Mouse (Mus musculus) embryonic facial prominence, embryonic 15.5 days (tissue): ENCODE measurements around the gene Fam189a1. TPM values are rescaled to one million over a fixed set of nuclear protein-coding genes. Genes with fewer than 3 reads are reported as not detected.

Experiments
- ATAC-seq: fragments of 200-750 bp; cut with Nextera tagmentation; 2 replicates; pipeline ENCODE4 v1.8.0; 2017; ENCODE audit warnings: low read depth, moderate TSS enrichment; ENCODE audit not compliant: insufficient number of reproducible peaks, low FRiP score, low TSS enrichment
- H3K27ac ChIP-seq: fragments of 300-500 bp; sonication (generic); replicated peaks from 2 replicates; pipeline ENCODE4 v1.5.1; 2015; ENCODE audit warnings: mild to moderate bottlenecking, inconsistent platforms
- H3K27me3 ChIP-seq: fragments of 300-500 bp; sonication (generic); 2 replicates; pipeline ENCODE4 v1.6.1; 2015; ENCODE audit warnings: inconsistent platforms
- H3K36me3 ChIP-seq: fragments of 300-500 bp; sonication (generic); 2 replicates; pipeline ENCODE4 v1.6.1; 2015; ENCODE audit warnings: mild to moderate bottlenecking, inconsistent platforms
- H3K4me1 ChIP-seq: fragments of 300-500 bp; sonication (generic); 2 replicates; pipeline ENCODE4 v1.6.1; 2015; ENCODE audit warnings: inconsistent platforms
- H3K4me2 ChIP-seq: fragments of 300-500 bp; sonication (generic); replicated peaks from 2 replicates; pipeline ENCODE4 v1.6.1; 2015; ENCODE audit warnings: mild to moderate bottlenecking, inconsistent platforms
- H3K4me3 ChIP-seq: fragments of 300-500 bp; sonication (generic); replicated peaks from 2 replicates; pipeline ENCODE4 v1.5.1; 2015; ENCODE audit warnings: mild to moderate bottlenecking, inconsistent platforms
- H3K9ac ChIP-seq: fragments of 300-500 bp; sonication (generic); 2 replicates; pipeline ENCODE4 v1.6.1; 2015; ENCODE audit warnings: inconsistent platforms
- H3K9me3 ChIP-seq: fragments of 300-500 bp; sonication (generic); replicated peaks from 2 replicates; pipeline ENCODE4 v1.6.1; 2016; ENCODE audit warnings: inconsistent platforms
- WGBS: fragments of 180-500 bp; shearing (Covaris S2); methylation state at CpG from one replicate; pipeline ENCODE4 v1.1.7; 2015; 5-methylcytosine and 5-hydroxymethylcytosine counted together
- polyA plus RNA-seq: library from polyadenylated mRNA; unstranded; fragments of >200 nt; fragmentation: Nextera tagmentation; extraction: Ambion mirVana; gene quantifications from 2 replicates; pipeline ENCODE4 v1.2.1, GENCODE M21; 2015

Fam189a1 gene
- polyA plus RNA-seq, 1 experiment from 2014 or later: 4.8 TPM

GRCm38 (mm10) chr7:64840946-64841659, 315.3 kb downstream of the Fam189a1 start:
- H3K27ac ChIP-seq: no peak overlapping the region
- no peak for ATAC-seq
- WGBS: 32% methylated on average over 10 of the region's 10 CpGs
- H3K4me1 ChIP-seq: peaks cover 17% of the 10 kb centered on the region
- no peak overlapping the region for H3K4me3 ChIP-seq
- no peaks in the 10 kb centered on the region for H3K9me3 ChIP-seq
- no peak overlapping the region for H3K4me2 ChIP-seq
- no peaks in the 10 kb centered on the region for H3K36me3 ChIP-seq
- H3K27me3 ChIP-seq: no peaks in the 10 kb centered on the region
- no peak overlapping the region for H3K9ac ChIP-seq

- Histone ChIP-seq H3K4me1 (peaks cover 17% of the 10 kb centered on the region), H3K9ac (no peak overlapping the region), H3K27ac (no peak overlapping the region), H3K9me3 (no peaks in the 10 kb centered on the region), H3K36me3 (no peaks in the 10 kb centered on the region), H3K4me2 (peak overlapping the region; percentile 51; the same call in 1 of the 2 replicates), H3K4me3 (no peak overlapping the region), H3K27me3 (no peaks in the 10 kb centered on the region)
- 76% methylated on average over 1 of the region's 1 CpGs for WGBS
- no peak for ATAC-seq
Observed at GRCm38 (mm10) chr7:64840576-64840895, 315.8 kb downstream of the Fam189a1 start.

- no peaks in the 10 kb centered on the region for H3K36me3 ChIP-seq
- H3K9ac ChIP-seq: no peak overlapping the region
- H3K27ac ChIP-seq: 0 out of 2 replicates have a peak overlapping the region, but pooled peaks have one; percentile 39
- peak overlapping the region; percentile 24 for H3K4me3 ChIP-seq
- 3% methylated on average over 21 of the region's 21 CpGs for WGBS
- no peaks in the 10 kb centered on the region for H3K27me3 ChIP-seq
- ATAC-seq: peak; percentile 85
- H3K4me2 ChIP-seq: peak overlapping the region; percentile 51
- no peaks in the 10 kb centered on the region for H3K9me3 ChIP-seq
- peaks cover 17% of the 10 kb centered on the region for H3K4me1 ChIP-seq
Observed at GRCm38 (mm10) chr7:64839801-64840575, 316.4 kb downstream of the Fam189a1 start.

GRCm38 (mm10) chr7:64839281-64839680, 317.1 kb downstream of the Fam189a1 start:
- Histone ChIP-seq H3K27me3 (no peaks in the 10 kb centered on the region), H3K4me3 (no peak overlapping the region), H3K9ac (no peak overlapping the region), H3K9me3 (no peaks in the 10 kb centered on the region), H3K4me1 (peaks cover 17% of the 10 kb centered on the region), H3K27ac (0 out of 2 replicates have a peak overlapping the region, but pooled peaks have one; percentile 39), H3K4me2 (peak overlapping the region; percentile 51), H3K36me3 (no peaks in the 10 kb centered on the region)
- ATAC-seq: peak; percentile 34; the same call in 1 of the 2 replicates
- WGBS: 49% methylated on average over 2 of the region's 2 CpGs

- no peak overlapping the region for H3K27ac ChIP-seq
- ATAC-seq: no peak
- no peaks in the 10 kb centered on the region for H3K27me3 ChIP-seq
Observed at GRCm38 (mm10) chr7:64830214-64830995, 326.0 kb downstream of the Fam189a1 start.

GRCm38 (mm10) chr7:64821081-64821480, 335.3 kb downstream of the Fam189a1 start:
- no peak overlapping the region for H3K9ac ChIP-seq
- no peaks in the 10 kb centered on the region for H3K4me1 ChIP-seq
- no peak for ATAC-seq
- H3K4me2 ChIP-seq: no peak overlapping the region
- no peaks in the 10 kb centered on the region for H3K36me3 ChIP-seq
- no peaks in the 10 kb centered on the region for H3K9me3 ChIP-seq
- no peaks in the 10 kb centered on the region for H3K27me3 ChIP-seq
- H3K4me3 ChIP-seq: no peak overlapping the region
- H3K27ac ChIP-seq: no peak overlapping the region
- WGBS: 70% methylated on average over 5 of the region's 5 CpGs

More at GRCm38 (mm10) chr7:64830214-64830995, 326.0 kb downstream of the Fam189a1 start:
- Histone ChIP-seq H3K4me3 (no peak overlapping the region), H3K36me3 (no peaks in the 10 kb centered on the region), H3K4me1 (no peaks in the 10 kb centered on the region), H3K9ac (no peak overlapping the region), H3K9me3 (no peaks in the 10 kb centered on the region), H3K4me2 (no peak overlapping the region)
- whole genome bisulfite sequencing: 56% methylated on average over 5 of the region's 5 CpGs

- Histone ChIP-seq H3K4me1 (no peaks in the 10 kb centered on the region), H3K9ac (no peak overlapping the region), H3K27ac (no peak overlapping the region), H3K9me3 (no peaks in the 10 kb centered on the region), H3K4me3 (no peak overlapping the region), H3K36me3 (no peaks in the 10 kb centered on the region), H3K4me2 (no peak overlapping the region), H3K27me3 (no peaks in the 10 kb centered on the region)
- no peak for ATAC-seq
- WGBS: 83% methylated on average over 9 of the region's 9 CpGs
Observed at GRCm38 (mm10) chr7:64819683-64820082, 336.7 kb downstream of the Fam189a1 start.

- Histone ChIP-seq H3K27me3 (no peaks in the 10 kb centered on the region), H3K4me1 (no peaks in the 10 kb centered on the region), H3K9ac (no peak overlapping the region), H3K36me3 (no peaks in the 10 kb centered on the region), H3K4me2 (no peak overlapping the region), H3K27ac (no peak overlapping the region), H3K4me3 (no peak overlapping the region), H3K9me3 (no peaks in the 10 kb centered on the region)
- WGBS: 77% methylated on average over 6 of the region's 6 CpGs
- ATAC-seq: no peak
Observed at GRCm38 (mm10) chr7:64808876-64809275, 347.5 kb downstream of the Fam189a1 start.

GRCm38 (mm10) chr7:64805100-64805499, 351.3 kb downstream of the Fam189a1 start:
- H3K4me2 ChIP-seq: no peak overlapping the region
- no peaks in the 10 kb centered on the region for H3K4me1 ChIP-seq
- no peaks in the 10 kb centered on the region for H3K9me3 ChIP-seq
- 62% methylated on average over 8 of the region's 8 CpGs for WGBS
- H3K9ac ChIP-seq: no peak overlapping the region
- H3K27me3 ChIP-seq: no peaks in the 10 kb centered on the region
- no peaks in the 10 kb centered on the region for H3K36me3 ChIP-seq
- no peak overlapping the region for H3K27ac ChIP-seq
- H3K4me3 ChIP-seq: no peak overlapping the region
- ATAC-seq: no peak

GRCm38 (mm10) chr7:64795554-64795953, 360.8 kb downstream of the Fam189a1 start:
- Histone ChIP-seq H3K9ac (no peak overlapping the region), H3K27me3 (no peaks in the 10 kb centered on the region), H3K4me2 (no peak overlapping the region), H3K36me3 (no peaks in the 10 kb centered on the region), H3K4me1 (peaks cover 6% of the 10 kb centered on the region; the same call in 1 of the 2 replicates), H3K9me3 (no peaks in the 10 kb centered on the region), H3K4me3 (no peak overlapping the region), H3K27ac (no peak overlapping the region)
- no peak for ATAC-seq
- WGBS: 75% methylated on average over 6 of the region's 6 CpGs

GRCm38 (mm10) chr7:64792031-64792430, 364.3 kb downstream of the Fam189a1 start:
- no peak overlapping the region for H3K9ac ChIP-seq
- WGBS: 55% methylated on average over 8 of the region's 8 CpGs
- no peak overlapping the region for H3K4me2 ChIP-seq
- H3K4me1 ChIP-seq: peaks cover 6% of the 10 kb centered on the region; the same call in 1 of the 2 replicates
- no peaks in the 10 kb centered on the region for H3K36me3 ChIP-seq
- H3K27ac ChIP-seq: no peak overlapping the region
- no peak overlapping the region for H3K4me3 ChIP-seq
- ATAC-seq: no peak
- H3K27me3 ChIP-seq: no peaks in the 10 kb centered on the region
- no peaks in the 10 kb centered on the region for H3K9me3 ChIP-seq
